In genomic region chr4:116878491-116878890, GRCm38 (mm10) we compare ENCODE assay signal across 8 mouse cellular contexts. TPM values are rescaled to one million over a fixed set of nuclear protein-coding genes. Genes with fewer than 3 reads are reported as not detected.
DNase-seq lines count a peak whose midpoint lies in the region; ATAC-seq and TF ChIP-seq lines count a peak whose summit lies in the region.

No protein-coding gene starts in this region.

- H3K27ac ChIP-seq in liver, adult 2 months (replicated peaks; ENCODE audit: insufficient read depth, low read depth, low read length): no peak overlapping the region
- peak overlapping the region; percentile 100 for H3K27ac ChIP-seq in midbrain, embryonic 13.5 days

- ATAC-seq in midbrain, embryonic 13.5 days: no peak
- ATAC-seq in erythroblast, adult 5-6 weeks (replicated peaks; ENCODE audit: low FRiP score, poor library complexity, severe bottlenecking): no peak

- no peaks in the 10 kb centered on the region for H3K27me3 ChIP-seq in liver, adult 2 months (ENCODE audit: control insufficient read depth, insufficient read depth, low read length)
- H3K27me3 ChIP-seq in midbrain, embryonic 13.5 days: no peaks in the 10 kb centered on the region

- no peak for TF ChIP-seq POLR2A in liver, adult 2 months (IDR thresholded peaks at IDR 0.05; ENCODE audit: extremely low read depth, insufficient read depth, low read length)

- peak overlapping the region; percentile 89; the same call in 1 of the 2 replicates for H3K4me3 ChIP-seq in liver, adult 2 months (ENCODE audit: insufficient read depth, low read depth, low read length)
- peak overlapping the region; percentile 94 for H3K4me3 ChIP-seq in midbrain, embryonic 13.5 days (replicated peaks)

- H3K9ac ChIP-seq in liver, adult 2 months (ENCODE audit: low read depth, low read length): no peak overlapping the region
- peak overlapping the region; percentile 98 for H3K9ac ChIP-seq in midbrain, embryonic 13.5 days (replicated peaks)

- DNase-seq in liver, adult 2 months (ENCODE audit: extremely low read depth, low read depth, low spot score): peak; percentile 11
- no peak for DNase-seq in liver
- DNase-seq in cerebellum, postnatal 10 days: peak; percentile 73 to 79
- peak; percentile 6 to 14 for DNase-seq in heart, postnatal 10 days
- DNase-seq in layer of hippocampus, postnatal 10 days (ENCODE audit: low spot score in 2 of 2): peak; percentile 67 to 71
- no peak for DNase-seq in urinary bladder, postnatal 36 days (ENCODE audit: low spot score in 2 of 2)

- no peaks in the 10 kb centered on the region for H3K9me3 ChIP-seq in midbrain, embryonic 13.5 days

- WGBS in liver, adult 2 months: 17% methylated on average over 11 of the region's 11 CpGs
- WGBS in midbrain, embryonic 13.5 days: under 1% methylated on average over 11 of the region's 11 CpGs

- H3K36me3 ChIP-seq in liver, adult 2 months (ENCODE audit: control insufficient read depth, insufficient read depth, low read length): no peaks in the 10 kb centered on the region
- H3K36me3 ChIP-seq in midbrain, embryonic 13.5 days: no peaks in the 10 kb centered on the region

- peaks cover 3% of the 10 kb centered on the region; the same call in 1 of the 2 replicates for H3K79me2 ChIP-seq in liver, adult 2 months (ENCODE audit: control insufficient read depth, insufficient read depth, low read length)

- intact Hi-C loops in heart, postnatal 10 days (cut with DNase I): loop anchor here (5.0 kb wide), 1 partner anchor 109 kb away; no protein-coding TSS in a partner anchor

- H3K4me2 ChIP-seq in midbrain, embryonic 13.5 days (replicated peaks): peak overlapping the region; percentile 64

- H3K4me1 ChIP-seq in liver, adult 2 months (ENCODE audit: control insufficient read depth, insufficient read depth, low read length): no peaks in the 10 kb centered on the region; the same call in 1 of the 2 replicates
- H3K4me1 ChIP-seq in midbrain, embryonic 13.5 days (replicated peaks): peaks cover 8% of the 10 kb centered on the region

- TF ChIP-seq CTCF in liver, adult 2 months (IDR thresholded peaks at IDR 0.05; ENCODE audit: low read depth, low read length): no peak

RNA-seq across cellular contexts. Expression of gene Zswim5, which starts 1.3 kb away (rescaled TPM):
- 0.65 and 0.87 TPM in 2 replicates for total RNA-seq in liver, adult 2 months (2014; rRNA removed)
- polyA plus RNA-seq in liver, adult 2 months (2012; rRNA removed): 1.1 and 1.2 TPM in 2 replicates
- 1 to 10 TPM; 1.5 to 1.6 TPM for total RNA-seq in heart, postnatal 10 days (2021)
- 10 to 100 TPM; 12.2 to 14.0 TPM for total RNA-seq in layer of hippocampus, postnatal 10 days (2021)
- 9.5 and 9.9 TPM in 2 replicates for polyA plus RNA-seq in midbrain, embryonic 13.5 days (2015; fragmentation: Nextera tagmentation; extraction: Ambion mirVana)
- total RNA-seq in erythroblast, adult 5-6 weeks (2015; ENCODE audit: low replicate concordance): not detected in 2 replicates
- total RNA-seq in erythroblast, adult 5-6 weeks (2017; ENCODE audit: low replicate concordance): 0.42 TPM in 1 of 2 replicates, not detected in the other

RNA-seq across cellular contexts. Expression of gene Hpdl, which starts 57.0 kb away (rescaled TPM):
- 0.18 TPM in 1 of 2 replicates, not detected in the other for total RNA-seq in liver, adult 2 months (2014; rRNA removed)
- polyA plus RNA-seq in liver, adult 2 months (2012; rRNA removed): 0.11 and 0.15 TPM in 2 replicates
- 1 to 10 TPM; 3.5 to 3.8 TPM for total RNA-seq in heart, postnatal 10 days (2021)
- total RNA-seq in layer of hippocampus, postnatal 10 days (2021): 1 to 10 TPM; 1.1 TPM
- polyA plus RNA-seq in midbrain, embryonic 13.5 days (2015; fragmentation: Nextera tagmentation; extraction: Ambion mirVana): 0.62 and 1.0 TPM in 2 replicates
- total RNA-seq in erythroblast, adult 5-6 weeks (2015; ENCODE audit: low replicate concordance): not detected in 2 replicates
- total RNA-seq in erythroblast, adult 5-6 weeks (2017; ENCODE audit: low replicate concordance): not detected in 2 replicates

Comparison
In these comparisons a context has a peak if more than half of its experiments do, and no peak if none do; other contexts are left out.
1. DNase-seq: peak in liver, adult 2 months (single experiment), cerebellum, postnatal 10 days (2 of 2), heart, postnatal 10 days (2 of 2) and layer of hippocampus, postnatal 10 days (2 of 2); none in liver (single experiment) and urinary bladder, postnatal 36 days (0 of 2).